Comparison of ENCODE assay signal across 17 mouse cellular contexts in the genomic region with DNA sequence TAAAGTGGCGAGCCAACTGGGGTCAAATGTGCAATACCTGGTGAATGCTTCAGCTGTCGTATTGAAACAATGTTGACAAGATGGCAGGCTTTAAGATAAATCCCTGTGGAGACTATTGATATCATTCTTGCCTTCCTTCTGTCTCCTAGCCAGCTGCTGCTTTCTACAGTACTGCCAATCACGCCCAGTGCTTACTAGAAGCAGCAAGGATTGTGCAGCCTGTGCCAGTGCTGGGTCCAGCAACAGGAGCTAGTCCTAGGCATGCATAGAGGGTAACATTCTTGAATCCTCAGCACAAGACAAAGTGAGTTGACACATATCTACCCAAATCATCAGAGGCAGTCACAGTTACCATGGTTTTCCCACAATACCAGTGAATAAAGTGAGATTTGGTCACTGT.
DNase-seq lines count a peak whose midpoint lies in the region; ATAC-seq lines count a peak whose summit lies in the region.
"Had no signal": no experiment of that assay in that cellular context is flagged by ENCODE, and none has a peak within 500 bp of the region (broad histone marks: within the 10 kb centered on the region; RNA-seq: fewer than 3 reads in every experiment).

No protein-coding gene starts in this region.

- H3K27ac ChIP-seq in embryonic facial prominence, embryonic 14.5 days (replicated peaks; ENCODE audit: low read depth, low read length) = no peak overlapping the region
- no peak overlapping the region for H3K27ac ChIP-seq in embryonic facial prominence, embryonic 10.5 days (replicated peaks)
- H3K27ac ChIP-seq in limb, embryonic 13.5 days = no peak overlapping the region
- H3K27ac ChIP-seq in limb, embryonic 10.5 days = no peak overlapping the region
- H3K27ac ChIP-seq in hindbrain, embryonic 14.5 days = no peak overlapping the region
- H3K27ac ChIP-seq: forebrain, embryonic 15.5 days; heart, embryonic 10.5 days had no signal

- WGBS in embryonic facial prominence, embryonic 14.5 days = 74% methylated on average over 3 of the region's 3 CpGs
- 72% methylated on average over 3 of the region's 3 CpGs for WGBS in embryonic facial prominence, embryonic 10.5 days
- 84% methylated on average over 3 of the region's 3 CpGs for WGBS in limb, embryonic 13.5 days
- 84% methylated on average over 3 of the region's 3 CpGs for WGBS in limb, embryonic 10.5 days
- 47% methylated on average over 3 of the region's 3 CpGs for WGBS in hindbrain, embryonic 14.5 days

- no peaks in the 10 kb centered on the region for H3K4me1 ChIP-seq in embryonic facial prominence, embryonic 14.5 days (ENCODE audit: control insufficient read depth, insufficient read depth, low read length)
- H3K4me1 ChIP-seq in embryonic facial prominence, embryonic 10.5 days = no peaks in the 10 kb centered on the region
- H3K4me1 ChIP-seq in limb, embryonic 13.5 days = no peaks in the 10 kb centered on the region
- no peaks in the 10 kb centered on the region for H3K4me1 ChIP-seq in limb, embryonic 10.5 days
- no peaks in the 10 kb centered on the region for H3K4me1 ChIP-seq in hindbrain, embryonic 14.5 days (replicated peaks; ENCODE audit: control insufficient read depth, insufficient read depth, low read length)
- H3K4me1 ChIP-seq: forebrain, embryonic 15.5 days; heart, embryonic 10.5 days had no signal

- DNase-seq in embryonic facial prominence, embryonic 14.5 days (ENCODE audit: low spot score) = peak; percentile 47
- no peak for DNase-seq in embryonic facial prominence, embryonic 10.5 days (ENCODE audit: low spot score)
- DNase-seq in limb, embryonic 10.5 days (ENCODE audit: low spot score) = no peak
- DNase-seq in hindbrain, embryonic 14.5 days (ENCODE audit: low spot score) = no peak
- DNase-seq in natural killer cell, adult 2 months (ENCODE audit: low spot score in 2 of 2) = no peak
- DNase-seq in layer of hippocampus, adult 18-20 months (ENCODE audit: low spot score in 2 of 2) = no peak
- DNase-seq: adrenal gland, postnatal 10 days; cerebellum, adult 11-12 months; cerebellum, adult 9-10 months; gastrocnemius, postnatal 10 days; heart, adult 18-20 months; heart, postnatal 10 days; heart, postnatal 4 days had no signal

- no peak overlapping the region for H3K4me2 ChIP-seq in embryonic facial prominence, embryonic 14.5 days (ENCODE audit: low read depth, low read length)
- no peak overlapping the region for H3K4me2 ChIP-seq in limb, embryonic 13.5 days (replicated peaks)
- H3K4me2 ChIP-seq in hindbrain, embryonic 14.5 days (replicated peaks) = no peak overlapping the region
- H3K4me2 ChIP-seq: forebrain, embryonic 15.5 days had no signal

- no peak overlapping the region for H3K9ac ChIP-seq in embryonic facial prominence, embryonic 14.5 days (ENCODE audit: low read depth, low read length)
- H3K9ac ChIP-seq in limb, embryonic 13.5 days = no peak overlapping the region
- H3K9ac ChIP-seq in hindbrain, embryonic 14.5 days = no peak overlapping the region
- H3K9ac ChIP-seq: forebrain, embryonic 15.5 days had no signal

- ATAC-seq in embryonic facial prominence, embryonic 14.5 days (ENCODE audit: low read depth) = 0 out of 2 replicates have a peak, but pooled peaks have one; percentile 57
- peak; percentile 48; the same call in 1 of the 2 replicates for ATAC-seq in limb, embryonic 13.5 days (ENCODE audit: low FRiP score, low read depth)
- ATAC-seq in hindbrain, embryonic 14.5 days (ENCODE audit: low FRiP score) = peak; percentile 55; the same call in 1 of the 2 replicates
- ATAC-seq: forebrain, embryonic 15.5 days; inflammation-experienced regulatory T-cells, adult 6 months had no signal

- H3K36me3 ChIP-seq in embryonic facial prominence, embryonic 14.5 days (ENCODE audit: control insufficient read depth, insufficient read depth, low read length) = no peaks in the 10 kb centered on the region
- no peaks in the 10 kb centered on the region for H3K36me3 ChIP-seq in embryonic facial prominence, embryonic 10.5 days (replicated peaks)
- no peaks in the 10 kb centered on the region for H3K36me3 ChIP-seq in limb, embryonic 13.5 days
- H3K36me3 ChIP-seq in limb, embryonic 10.5 days = no peaks in the 10 kb centered on the region
- no peaks in the 10 kb centered on the region for H3K36me3 ChIP-seq in hindbrain, embryonic 14.5 days (replicated peaks; ENCODE audit: control insufficient read depth, insufficient read depth)
- H3K36me3 ChIP-seq: forebrain, embryonic 15.5 days; heart, embryonic 10.5 days had no signal

- no peaks in the 10 kb centered on the region for H3K9me3 ChIP-seq in embryonic facial prominence, embryonic 14.5 days (ENCODE audit: control insufficient read depth, low read length)
- H3K9me3 ChIP-seq in embryonic facial prominence, embryonic 10.5 days = no peaks in the 10 kb centered on the region
- H3K9me3 ChIP-seq in limb, embryonic 13.5 days = no peaks in the 10 kb centered on the region
- H3K9me3 ChIP-seq in limb, embryonic 10.5 days (replicated peaks) = no peaks in the 10 kb centered on the region
- H3K9me3 ChIP-seq in hindbrain, embryonic 14.5 days (ENCODE audit: control insufficient read depth, low read length) = no peaks in the 10 kb centered on the region
- H3K9me3 ChIP-seq: forebrain, embryonic 15.5 days; heart, embryonic 10.5 days had no signal

- no peak overlapping the region for H3K4me3 ChIP-seq in embryonic facial prominence, embryonic 14.5 days (ENCODE audit: low read depth, low read length)
- H3K4me3 ChIP-seq in embryonic facial prominence, embryonic 10.5 days = no peak overlapping the region
- no peak overlapping the region for H3K4me3 ChIP-seq in limb, embryonic 13.5 days
- H3K4me3 ChIP-seq in limb, embryonic 10.5 days = no peak overlapping the region
- no peak overlapping the region for H3K4me3 ChIP-seq in hindbrain, embryonic 14.5 days (replicated peaks; ENCODE audit: low read length)
- H3K4me3 ChIP-seq: forebrain, embryonic 15.5 days; heart, embryonic 10.5 days had no signal

- H3K27me3 ChIP-seq in embryonic facial prominence, embryonic 14.5 days (replicated peaks; ENCODE audit: control insufficient read depth, insufficient read depth, low read length) = no peaks in the 10 kb centered on the region
- H3K27me3 ChIP-seq in embryonic facial prominence, embryonic 10.5 days (replicated peaks; ENCODE audit: low read depth, poor library complexity, severe bottlenecking) = no peaks in the 10 kb centered on the region
- no peaks in the 10 kb centered on the region for H3K27me3 ChIP-seq in limb, embryonic 13.5 days
- no peaks in the 10 kb centered on the region for H3K27me3 ChIP-seq in limb, embryonic 10.5 days (ENCODE audit: low read depth, poor library complexity, severe bottlenecking)
- no peaks in the 10 kb centered on the region for H3K27me3 ChIP-seq in hindbrain, embryonic 14.5 days (ENCODE audit: control insufficient read depth, insufficient read depth, low read length)
- H3K27me3 ChIP-seq: forebrain, embryonic 15.5 days had no signal
